Mouse (Mus musculus) ES-E14 (cell line): ENCODE measurements around the gene Gm9844.

Source experiments
- CHD2 ChIP-seq: IDR thresholded peaks from 2 replicates; pipeline ENCODE4 v1.6.1; 2014; ENCODE audit warnings: mild to moderate bottlenecking, low read depth, low read length, inconsistent platforms
- HCFC1 ChIP-seq: IDR thresholded peaks from 2 replicates; pipeline ENCODE4 v1.6.1; 2012; ENCODE audit warnings: low read length, inconsistent platforms, borderline replicate concordance; ENCODE audit not compliant: insufficient read depth
- MAFK ChIP-seq: IDR thresholded peaks from 2 replicates; pipeline ENCODE4 v1.6.1; 2014; ENCODE audit warnings: mild to moderate bottlenecking, low read depth, low read length, inconsistent platforms; ENCODE audit not compliant: insufficient read depth
- ZC3H11A ChIP-seq: IDR thresholded peaks from 2 replicates; pipeline ENCODE4 v1.6.1; 2012; ENCODE audit warnings: low read depth, mild to moderate bottlenecking, inconsistent platforms, low read length, borderline replicate concordance
- ZNF384 ChIP-seq: IDR thresholded peaks from 2 replicates; pipeline ENCODE4 v1.6.1; 2012; ENCODE audit warnings: low read depth, low read length, inconsistent platforms

GRCm38 (mm10) chr7:24824452-24824851 lies 37.6 kb upstream of the Gm9844 start:
- TF ChIP-seq HCFC1: no peak
- no peak for TF ChIP-seq CHD2
- no peak for TF ChIP-seq ZNF384
- no peak for TF ChIP-seq MAFK
- TF ChIP-seq ZC3H11A: no peak
